Mouse (Mus musculus) erythroblast, embryonic 14.5 days (primary cell): ENCODE data around the gene Aldh16a1.

ENCODE experiments used
- GATA1 ChIP-seq: IDR thresholded peaks from 2 replicates; pipeline ENCODE4 v1.6.1; 2012; ENCODE audit warnings: low read length, inconsistent platforms, mixed read lengths
- TAL1 ChIP-seq: IDR thresholded peaks from 3 replicates; pipeline ENCODE4 v1.6.1; 2012; ENCODE audit warnings: low read length, inconsistent platforms, mixed read lengths

DNA sequence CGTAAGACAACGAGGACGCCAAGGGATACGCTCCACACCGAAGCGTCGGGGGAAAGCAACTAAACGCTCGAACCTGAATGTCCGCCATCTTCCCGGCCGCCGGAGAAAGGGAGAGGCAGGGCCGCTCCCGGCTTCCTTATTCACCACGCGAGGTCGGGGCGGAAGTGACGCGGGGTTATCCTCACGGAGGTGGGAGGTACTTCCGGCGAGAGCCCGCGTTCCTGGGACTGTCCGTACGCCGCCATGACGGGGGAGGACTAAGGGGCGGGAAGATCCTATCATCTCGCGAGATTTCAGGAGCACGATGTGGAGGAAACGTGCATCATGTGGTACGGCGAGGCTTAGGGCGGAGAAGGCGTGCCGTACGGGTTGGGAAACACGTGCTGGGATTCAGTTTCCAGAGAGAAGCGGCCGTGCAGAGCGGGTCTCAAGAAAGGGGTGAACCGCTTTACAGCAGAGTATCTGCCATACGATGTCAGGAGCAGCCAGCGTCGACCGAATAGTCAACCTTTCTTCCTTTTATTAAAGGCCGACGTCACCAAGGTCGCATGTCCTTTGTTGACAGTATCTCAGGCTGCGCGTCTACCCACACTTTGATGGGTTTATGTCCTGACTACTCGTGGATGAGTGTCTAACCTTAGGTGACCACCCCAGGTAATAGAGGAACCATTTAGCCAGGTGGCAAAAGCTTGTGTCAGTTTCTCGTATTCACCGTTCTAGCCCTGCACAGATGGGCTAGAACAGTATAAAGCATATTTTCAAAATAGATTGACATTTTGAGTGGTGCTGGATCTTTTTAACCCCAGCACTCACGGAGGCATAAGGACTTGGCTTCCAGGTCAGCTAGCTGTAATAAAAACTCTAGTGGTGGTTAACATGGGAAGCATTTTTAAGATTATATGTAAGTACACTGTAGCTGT, 29.9 kb downstream of the Aldh16a1 start, which contains the start of gene Rps11:
- TF ChIP-seq TAL1 (no peak), GATA1 (no peak)
